Mouse (Mus musculus): ENCODE measurements around the gene Phlda1. TPM values are rescaled to one million over a fixed set of nuclear protein-coding genes. Genes with fewer than 3 reads are reported as not detected.

The Phlda1 gene
- polyA plus RNA-seq, 1 experiment from 2014 or later, result 15.8 TPM

GRCm38 (mm10) chr10:111523894-111524293 is 17.8 kb downstream of the Phlda1 start:
- ATAC-seq (replicated peaks; ENCODE audit: low FRiP score) (no peak), DNase-seq (ENCODE audit: low spot score) (no peak)
- 88% methylated on average over 12 of the region's 12 CpGs for WGBS
- Histone ChIP-seq H3K4me1 (replicated peaks; ENCODE audit: control insufficient read depth, insufficient read depth, low read length) (no peaks in the 10 kb centered on the region), H3K4me2 (no peak overlapping the region), H3K9ac (ENCODE audit: low read depth, low read length) (no peak overlapping the region), H3K4me3 (ENCODE audit: low read depth, low read length) (no peak overlapping the region), H3K27ac (ENCODE audit: low read depth, low read length) (no peak overlapping the region), H3K27me3 (replicated peaks; ENCODE audit: control insufficient read depth, insufficient read depth, low read length) (no peaks in the 10 kb centered on the region), H3K36me3 (ENCODE audit: control insufficient read depth, insufficient read depth, low read length) (no peaks in the 10 kb centered on the region), H3K9me3 (ENCODE audit: control insufficient read depth, low read length) (no peaks in the 10 kb centered on the region)

GRCm38 (mm10) chr10:111527057-111527456 is 21.0 kb downstream of the Phlda1 start:
- no peak overlapping the region for H3K9ac ChIP-seq (ENCODE audit: low read depth, low read length)
- no peak overlapping the region for H3K27ac ChIP-seq (ENCODE audit: low read depth, low read length)
- H3K4me2 ChIP-seq, result no peak overlapping the region
- no peaks in the 10 kb centered on the region for H3K36me3 ChIP-seq (ENCODE audit: control insufficient read depth, insufficient read depth, low read length)
- DNase-seq (ENCODE audit: low spot score), result no peak
- no peak overlapping the region for H3K4me3 ChIP-seq (ENCODE audit: low read depth, low read length)
- 70% methylated on average over 5 of the region's 5 CpGs for WGBS
- no peak for ATAC-seq (replicated peaks; ENCODE audit: low FRiP score)
- no peaks in the 10 kb centered on the region for H3K27me3 ChIP-seq (replicated peaks; ENCODE audit: control insufficient read depth, insufficient read depth, low read length)
- no peaks in the 10 kb centered on the region for H3K9me3 ChIP-seq (ENCODE audit: control insufficient read depth, low read length)
- no peaks in the 10 kb centered on the region for H3K4me1 ChIP-seq (replicated peaks; ENCODE audit: control insufficient read depth, insufficient read depth, low read length)

- Histone ChIP-seq H3K27me3 (replicated peaks; ENCODE audit: control insufficient read depth, insufficient read depth, low read length) (no peaks in the 10 kb centered on the region), H3K36me3 (ENCODE audit: control insufficient read depth, insufficient read depth, low read length) (no peaks in the 10 kb centered on the region), H3K4me3 (ENCODE audit: low read depth, low read length) (no peak overlapping the region), H3K4me1 (replicated peaks; ENCODE audit: control insufficient read depth, insufficient read depth, low read length) (no peaks in the 10 kb centered on the region), H3K9me3 (ENCODE audit: control insufficient read depth, low read length) (no peaks in the 10 kb centered on the region), H3K9ac (ENCODE audit: low read depth, low read length) (no peak overlapping the region), H3K27ac (ENCODE audit: low read depth, low read length) (no peak overlapping the region), H3K4me2 (no peak overlapping the region)
- 81% methylated on average over 7 of the region's 7 CpGs for WGBS
- ATAC-seq (replicated peaks; ENCODE audit: low FRiP score), result no peak
- no peak for DNase-seq (ENCODE audit: low spot score)
Measured at GRCm38 (mm10) chr10:111527613-111528012, 21.5 kb downstream of the Phlda1 start.

GRCm38 (mm10) chr10:111528283-111528682 is 22.2 kb downstream of the Phlda1 start:
- no peak for ATAC-seq (replicated peaks; ENCODE audit: low FRiP score)
- H3K9me3 ChIP-seq (ENCODE audit: control insufficient read depth, low read length), result no peaks in the 10 kb centered on the region
- H3K9ac ChIP-seq (ENCODE audit: low read depth, low read length), result no peak overlapping the region
- H3K4me1 ChIP-seq (replicated peaks; ENCODE audit: control insufficient read depth, insufficient read depth, low read length), result no peaks in the 10 kb centered on the region
- H3K36me3 ChIP-seq (ENCODE audit: control insufficient read depth, insufficient read depth, low read length), result no peaks in the 10 kb centered on the region
- 49% methylated on average over 4 of the region's 4 CpGs for WGBS
- H3K27me3 ChIP-seq (replicated peaks; ENCODE audit: control insufficient read depth, insufficient read depth, low read length), result no peaks in the 10 kb centered on the region
- no peak overlapping the region for H3K27ac ChIP-seq (ENCODE audit: low read depth, low read length)
- no peak overlapping the region for H3K4me2 ChIP-seq
- DNase-seq (ENCODE audit: low spot score), result no peak
- H3K4me3 ChIP-seq (ENCODE audit: low read depth, low read length), result no peak overlapping the region

- ATAC-seq (replicated peaks; ENCODE audit: low FRiP score), result no peak
- DNase-seq (ENCODE audit: low spot score), result no peak
- Histone ChIP-seq H3K27me3 (replicated peaks; ENCODE audit: control insufficient read depth, insufficient read depth, low read length) (no peaks in the 10 kb centered on the region), H3K4me2 (no peak overlapping the region), H3K4me3 (ENCODE audit: low read depth, low read length) (no peak overlapping the region), H3K4me1 (replicated peaks; ENCODE audit: control insufficient read depth, insufficient read depth, low read length) (no peaks in the 10 kb centered on the region), H3K27ac (ENCODE audit: low read depth, low read length) (no peak overlapping the region), H3K9me3 (ENCODE audit: control insufficient read depth, low read length) (no peaks in the 10 kb centered on the region), H3K9ac (ENCODE audit: low read depth, low read length) (no peak overlapping the region), H3K36me3 (ENCODE audit: control insufficient read depth, insufficient read depth, low read length) (no peaks in the 10 kb centered on the region)
- 77% methylated on average over 7 of the region's 7 CpGs for WGBS
Measured at GRCm38 (mm10) chr10:111530398-111530797, 24.3 kb downstream of the Phlda1 start.

GRCm38 (mm10) chr10:111534691-111535090 is 28.6 kb downstream of the Phlda1 start:
- Histone ChIP-seq H3K4me1 (replicated peaks; ENCODE audit: control insufficient read depth, insufficient read depth, low read length) (peaks cover 3% of the 10 kb centered on the region), H3K36me3 (ENCODE audit: control insufficient read depth, insufficient read depth, low read length) (no peaks in the 10 kb centered on the region), H3K27ac (ENCODE audit: low read depth, low read length) (no peak overlapping the region), H3K4me2 (no peak overlapping the region), H3K4me3 (ENCODE audit: low read depth, low read length) (no peak overlapping the region), H3K9ac (ENCODE audit: low read depth, low read length) (no peak overlapping the region), H3K9me3 (ENCODE audit: control insufficient read depth, low read length) (no peaks in the 10 kb centered on the region), H3K27me3 (replicated peaks; ENCODE audit: control insufficient read depth, insufficient read depth, low read length) (no peaks in the 10 kb centered on the region)
- 84% methylated on average over 8 of the region's 8 CpGs for WGBS
- ATAC-seq (replicated peaks; ENCODE audit: low FRiP score) (no peak), DNase-seq (ENCODE audit: low spot score) (no peak)

GRCm38 (mm10) chr10:111537410-111537809 is 31.3 kb downstream of the Phlda1 start:
- Histone ChIP-seq H3K27me3 (replicated peaks; ENCODE audit: control insufficient read depth, insufficient read depth, low read length) (no peaks in the 10 kb centered on the region), H3K36me3 (ENCODE audit: control insufficient read depth, insufficient read depth, low read length) (no peaks in the 10 kb centered on the region), H3K4me2 (0 out of 2 replicates have a peak overlapping the region, but pooled peaks have one; percentile 5), H3K9me3 (ENCODE audit: control insufficient read depth, low read length) (no peaks in the 10 kb centered on the region), H3K4me1 (replicated peaks; ENCODE audit: control insufficient read depth, insufficient read depth, low read length) (peaks cover 7% of the 10 kb centered on the region), H3K4me3 (ENCODE audit: low read depth, low read length) (no peak overlapping the region), H3K27ac (ENCODE audit: low read depth, low read length) (no peak overlapping the region), H3K9ac (ENCODE audit: low read depth, low read length) (no peak overlapping the region)
- ATAC-seq (replicated peaks; ENCODE audit: low FRiP score) (no peak), DNase-seq (ENCODE audit: low spot score) (no peak)
- 69% methylated on average over 19 of the region's 19 CpGs for WGBS

GRCm38 (mm10) chr10:111539724-111540324 is 33.7 kb downstream of the Phlda1 start:
- peaks cover 20% of the 10 kb centered on the region for H3K4me1 ChIP-seq (replicated peaks; ENCODE audit: control insufficient read depth, insufficient read depth, low read length)
- no peak overlapping the region for H3K9ac ChIP-seq (ENCODE audit: low read depth, low read length)
- H3K4me3 ChIP-seq (ENCODE audit: low read depth, low read length), result no peak overlapping the region
- no peak for DNase-seq (ENCODE audit: low spot score)
- H3K27me3 ChIP-seq (replicated peaks; ENCODE audit: control insufficient read depth, insufficient read depth, low read length), result no peaks in the 10 kb centered on the region
- WGBS, result 41% methylated on average over 9 of the region's 9 CpGs
- no peaks in the 10 kb centered on the region for H3K36me3 ChIP-seq (ENCODE audit: control insufficient read depth, insufficient read depth, low read length)
- ATAC-seq (replicated peaks; ENCODE audit: low FRiP score), result no peak
- peak overlapping the region; percentile 52; the same call in 1 of the 2 replicates for H3K27ac ChIP-seq (ENCODE audit: low read depth, low read length)
- peak overlapping the region; percentile 11; the same call in 1 of the 2 replicates for H3K4me2 ChIP-seq
- no peaks in the 10 kb centered on the region for H3K9me3 ChIP-seq (ENCODE audit: control insufficient read depth, low read length)

GRCm38 (mm10) chr10:111540678-111541077 is 34.6 kb downstream of the Phlda1 start:
- no peak overlapping the region for H3K4me3 ChIP-seq (ENCODE audit: low read depth, low read length)
- H3K27me3 ChIP-seq (replicated peaks; ENCODE audit: control insufficient read depth, insufficient read depth, low read length), result no peaks in the 10 kb centered on the region
- no peak for ATAC-seq (replicated peaks; ENCODE audit: low FRiP score)
- H3K4me2 ChIP-seq, result no peak overlapping the region
- WGBS, result 91% methylated on average over 9 of the region's 9 CpGs
- no peak overlapping the region for H3K27ac ChIP-seq (ENCODE audit: low read depth, low read length)
- no peaks in the 10 kb centered on the region for H3K9me3 ChIP-seq (ENCODE audit: control insufficient read depth, low read length)
- DNase-seq (ENCODE audit: low spot score), result no peak
- no peak overlapping the region for H3K9ac ChIP-seq (ENCODE audit: low read depth, low read length)
- H3K4me1 ChIP-seq (replicated peaks; ENCODE audit: control insufficient read depth, insufficient read depth, low read length), result peaks cover 24% of the 10 kb centered on the region
- H3K36me3 ChIP-seq (ENCODE audit: control insufficient read depth, insufficient read depth, low read length), result no peaks in the 10 kb centered on the region

Measured in liver, embryonic 11.5 days (tissue).